Mouse (Mus musculus): ENCODE measurements around the gene Top1.

GRCm38 (mm10) chr2:160628666-160629527 is 16.8 kb upstream of the Top1 start:
- TF ChIP-seq TAL1 (IDR thresholded peaks at IDR 0.05; ENCODE audit: low read length) (no peak), GATA1 (IDR thresholded peaks at IDR 0.05; ENCODE audit: low read length) (no peak)

All from erythroblast, embryonic 14.5 days (primary cell).